Mouse (Mus musculus) frontal cortex, postnatal 14 days (tissue): Measurements from ENCODE around the gene Lyz2.
"Not testable (repeated sequence)": the region's sequence is repeated elsewhere in the genome, so short reads cannot be mapped to it uniquely, and the experiment has no call there.

ENCODE experiments used
- DNase-seq, 2 experiments: peaks; one replicate each; pipeline ENCODE4 v3.0.0; 2022; ENCODE audit warnings: low spot score in 2 of 2

Gene Lyz2

DNA sequence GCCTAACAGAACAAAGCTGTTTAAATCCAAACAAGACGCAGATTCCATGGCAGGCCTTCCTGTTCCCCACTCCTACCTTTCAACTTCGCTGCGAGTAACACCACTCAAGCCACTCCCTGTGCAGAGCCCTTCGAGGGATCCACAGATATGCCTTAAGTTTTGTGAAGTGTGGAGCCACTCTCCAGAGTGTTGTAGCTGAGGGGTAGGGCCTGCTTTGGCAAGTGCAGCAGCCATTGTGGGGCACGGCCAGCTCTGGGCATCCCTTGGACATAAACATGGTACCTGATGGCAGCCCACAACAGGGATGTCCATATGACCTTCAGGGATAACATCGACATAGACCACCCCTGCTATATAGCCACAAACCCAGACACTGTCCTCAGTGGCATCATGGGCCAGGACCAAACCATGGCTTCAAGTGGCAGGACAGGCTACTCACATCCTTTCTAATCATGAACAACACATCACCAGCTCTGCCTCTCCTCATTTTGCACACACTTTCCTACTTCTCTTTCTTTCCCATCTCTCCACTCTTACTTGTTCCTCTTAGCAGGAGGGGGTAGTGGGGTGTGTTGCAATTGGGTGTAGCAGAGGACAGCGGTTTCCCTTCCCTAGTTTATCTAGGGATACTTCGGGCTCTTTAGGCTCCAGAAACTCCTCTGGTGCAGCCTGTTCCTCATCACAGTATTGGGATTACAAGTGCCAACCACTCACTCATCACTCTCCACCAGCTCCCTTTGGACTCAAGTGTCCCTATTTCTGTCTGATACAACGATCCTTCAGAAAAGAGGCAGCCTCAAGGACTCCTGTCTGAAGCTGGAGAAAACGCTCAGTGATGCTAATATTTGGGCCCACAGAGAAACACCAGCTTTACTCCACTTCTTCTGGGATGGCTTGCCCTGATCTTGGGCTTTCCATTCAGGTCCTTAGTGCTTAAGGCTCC lies 2.7 kb upstream of the Lyz2 start:
- DNase-seq = no peak

DNA sequence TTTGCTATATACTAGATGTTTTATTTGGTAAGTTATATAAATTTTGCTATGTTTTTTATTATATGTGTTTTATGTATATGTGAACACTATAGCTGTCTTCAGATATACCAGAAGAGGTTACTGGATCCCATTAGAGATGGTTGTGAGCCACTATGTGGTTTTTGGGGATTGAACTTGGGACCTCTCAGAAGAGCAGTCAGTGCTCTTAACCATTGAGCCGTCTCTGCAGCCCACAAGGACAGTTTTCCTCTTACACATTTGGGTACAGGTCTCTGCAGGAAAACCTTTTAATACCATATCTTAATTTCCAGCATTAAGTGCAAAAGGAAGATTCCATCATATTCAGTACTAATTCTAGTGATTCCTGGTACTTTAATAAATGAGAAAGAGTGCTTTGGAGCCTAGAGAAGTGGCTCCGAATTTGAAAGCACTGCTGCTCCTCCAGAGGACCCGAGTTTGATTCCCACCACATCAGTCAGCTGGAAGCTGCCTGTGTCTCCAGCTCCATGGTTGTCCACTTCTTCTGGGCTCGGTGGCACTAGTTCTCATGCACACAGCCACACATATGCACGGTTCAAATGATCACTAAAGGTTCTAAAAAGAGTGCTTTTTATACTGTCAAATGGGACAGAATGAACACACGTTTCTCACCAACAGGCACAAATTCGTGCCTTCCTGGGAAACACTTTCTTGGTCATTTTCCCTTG lies 1.9 kb upstream of the Lyz2 start:
- no peak for DNase-seq

DNA sequence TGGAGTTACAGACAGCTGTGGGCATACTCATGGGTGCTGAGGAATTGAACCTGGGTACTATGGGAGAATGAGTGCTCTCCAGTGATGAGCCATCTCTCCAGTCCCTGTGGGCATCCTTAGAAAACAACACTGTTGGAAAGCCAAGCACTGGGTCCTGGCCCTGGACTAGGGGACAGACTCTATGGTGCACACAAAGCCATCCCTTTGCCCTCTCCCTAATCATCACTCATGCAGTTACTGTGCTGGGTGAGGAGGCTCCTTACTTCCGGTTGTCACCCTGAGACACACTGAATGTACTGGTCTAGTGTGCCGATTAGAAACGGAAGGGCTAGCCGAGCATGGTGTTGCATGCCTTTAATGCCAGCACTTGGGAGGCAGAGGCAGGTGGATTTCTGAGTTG lies 1.1 kb upstream of the Lyz2 start:
- not testable (repeated sequence) for DNase-seq

DNA sequence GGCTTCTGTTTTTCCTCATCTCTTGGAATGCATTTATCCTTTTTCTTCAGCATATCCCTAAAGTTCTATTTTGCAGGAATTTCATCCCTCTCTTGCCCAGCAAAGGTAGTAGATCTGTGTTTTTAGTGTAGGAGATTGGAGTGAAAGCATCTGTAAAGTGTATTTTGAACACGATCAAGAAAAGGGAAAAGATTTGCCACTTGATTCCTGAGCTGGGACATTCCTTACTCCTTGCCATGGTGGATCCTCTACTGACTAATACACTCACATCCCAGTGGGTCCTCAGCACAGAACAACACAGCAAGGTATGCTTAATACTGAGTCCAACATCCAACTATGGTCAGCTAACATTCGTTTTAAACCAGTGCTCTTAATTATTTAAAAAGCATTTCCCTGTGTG lies 430 bp upstream of the Lyz2 start:
- no peak for DNase-seq

DNA sequence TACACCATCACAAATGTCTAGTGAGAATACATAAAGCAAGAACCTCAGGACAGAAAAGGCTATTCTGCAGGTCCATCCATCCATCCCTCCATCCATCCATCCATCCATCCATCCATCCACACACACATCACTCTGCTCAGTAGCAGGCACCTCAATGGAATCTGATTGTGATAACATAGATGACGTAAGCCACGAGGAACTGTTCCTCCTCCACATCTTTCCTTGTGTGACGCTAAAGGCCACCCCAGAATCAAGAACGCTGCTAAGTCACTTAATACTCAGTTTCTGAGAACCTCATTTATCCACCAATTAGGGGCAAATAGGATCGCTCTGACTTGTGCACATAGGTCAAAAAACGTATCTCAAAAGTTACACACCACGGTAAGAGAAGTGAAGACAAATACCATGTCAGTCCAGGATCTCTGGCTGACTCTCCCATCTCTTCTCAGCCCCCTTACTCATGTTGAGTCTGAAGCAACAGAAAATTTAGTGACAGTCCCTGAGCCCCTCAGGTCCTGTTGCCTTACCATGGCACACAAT lies 670 bp downstream of the Lyz2 start:
- no peak for DNase-seq

DNA sequence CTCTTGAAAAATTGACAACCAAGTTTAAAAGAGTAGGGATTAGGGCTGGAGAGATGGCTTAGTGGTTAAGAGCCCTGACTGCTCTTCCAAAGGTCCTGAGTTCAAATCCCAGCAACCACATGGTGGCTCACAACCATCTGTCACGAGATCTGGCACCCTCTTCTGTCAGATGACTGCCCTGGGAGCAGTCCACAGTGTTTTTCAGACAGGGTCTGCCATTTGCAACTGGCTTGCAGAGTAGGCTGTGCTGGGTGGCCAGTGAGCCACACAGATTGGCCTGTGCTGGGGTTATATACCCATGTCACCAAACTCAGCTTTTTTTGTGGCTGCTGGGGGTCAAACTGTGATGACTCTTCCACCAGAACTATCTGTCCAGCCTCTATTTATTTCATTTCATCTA lies 2.1 kb downstream of the Lyz2 start:
- no peak for DNase-seq

DNA sequence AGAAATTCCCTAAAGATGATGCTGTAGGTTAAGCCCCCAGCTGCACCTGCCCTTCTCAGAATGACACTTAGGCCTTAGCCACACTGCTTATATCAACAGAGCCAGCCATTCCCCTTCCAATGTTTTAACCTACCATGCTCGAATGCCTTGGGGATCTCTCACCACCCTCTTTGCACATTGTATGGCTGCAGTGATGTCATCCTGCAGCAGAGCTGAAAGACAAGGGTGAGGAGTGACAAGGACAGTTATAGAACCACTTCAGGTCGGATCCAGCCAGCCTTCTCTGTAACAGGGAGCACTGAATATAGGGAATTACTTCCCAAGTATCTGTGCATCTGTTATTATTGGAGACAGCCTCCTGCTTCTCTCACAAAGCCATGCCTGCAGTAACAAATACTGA lies 3.6 kb downstream of the Lyz2 start:
- not testable (repeated sequence) for DNase-seq

DNA sequence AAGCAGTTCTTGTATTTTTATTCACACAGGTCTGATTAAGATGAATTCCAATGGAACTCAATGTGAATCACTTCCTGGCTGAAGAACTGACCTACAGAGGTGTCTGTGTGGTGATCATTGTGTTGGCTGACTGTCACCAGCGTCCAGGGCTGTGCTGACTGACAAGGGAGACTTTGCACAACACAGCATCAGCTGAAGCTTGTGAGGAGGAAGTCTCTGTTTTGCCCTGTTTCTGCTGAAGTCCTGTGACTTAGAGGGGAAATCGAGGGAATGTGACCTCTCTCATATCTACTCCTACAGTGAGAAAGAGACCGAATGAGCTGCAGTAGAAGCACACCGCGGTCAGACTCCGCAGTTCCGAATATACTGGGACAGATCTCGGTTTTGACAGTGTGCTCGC lies 4.3 kb downstream of the Lyz2 start:
- not testable (repeated sequence) for DNase-seq

DNA sequence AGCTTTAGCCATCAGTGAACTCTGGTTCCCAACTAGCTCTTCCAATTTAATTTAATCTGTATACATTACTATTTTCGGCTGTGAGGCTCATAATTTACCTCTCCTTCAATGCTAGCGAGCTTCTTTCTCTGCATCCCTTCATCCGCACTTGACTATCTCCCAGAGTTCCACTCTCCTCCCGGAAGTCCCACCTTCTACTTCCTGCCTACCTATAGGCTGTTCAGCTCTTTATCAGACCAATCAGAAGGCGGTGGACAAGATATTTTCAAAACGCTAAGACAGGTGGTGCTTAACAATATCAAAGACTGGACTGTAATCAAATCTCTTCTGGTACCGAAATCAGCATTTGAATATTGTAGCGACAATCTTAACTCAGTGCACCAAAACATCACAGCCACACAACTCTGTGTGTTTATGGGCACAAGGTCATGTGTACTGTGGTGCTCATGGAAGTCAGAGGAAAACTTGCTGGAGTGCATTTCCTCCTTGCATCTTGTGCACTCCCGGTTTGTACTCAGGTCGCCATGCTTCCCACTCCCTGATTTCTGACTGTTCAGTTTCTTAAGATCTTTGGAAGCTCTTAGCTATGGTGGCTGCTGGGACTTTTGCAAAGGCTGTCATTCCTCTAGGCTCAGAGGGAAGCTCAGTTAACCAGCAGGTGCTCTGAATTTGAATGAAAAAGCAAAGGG lies 6.3 kb downstream of the Lyz2 start:
- DNase-seq = no peak

DNA sequence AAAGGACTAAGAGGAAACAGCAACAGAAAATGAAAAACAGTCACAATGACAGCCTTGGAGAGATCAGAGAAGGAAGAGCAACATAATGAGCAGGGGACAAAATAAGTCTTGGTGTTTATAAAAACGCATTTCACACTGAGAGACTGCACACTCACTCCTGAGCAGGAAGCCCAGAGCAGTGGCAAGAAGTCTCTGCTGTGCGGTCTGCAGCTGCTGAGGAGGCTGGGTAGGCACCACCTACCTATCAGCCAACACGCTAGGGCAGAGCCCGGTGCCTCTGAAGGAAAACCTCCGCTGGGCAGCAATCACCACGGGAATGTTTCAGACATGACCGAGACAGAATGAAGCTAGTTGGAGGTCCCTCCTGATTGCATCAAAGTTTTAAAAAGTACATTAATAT lies 7.5 kb downstream of the Lyz2 start:
- not testable (repeated sequence) for DNase-seq

DNA sequence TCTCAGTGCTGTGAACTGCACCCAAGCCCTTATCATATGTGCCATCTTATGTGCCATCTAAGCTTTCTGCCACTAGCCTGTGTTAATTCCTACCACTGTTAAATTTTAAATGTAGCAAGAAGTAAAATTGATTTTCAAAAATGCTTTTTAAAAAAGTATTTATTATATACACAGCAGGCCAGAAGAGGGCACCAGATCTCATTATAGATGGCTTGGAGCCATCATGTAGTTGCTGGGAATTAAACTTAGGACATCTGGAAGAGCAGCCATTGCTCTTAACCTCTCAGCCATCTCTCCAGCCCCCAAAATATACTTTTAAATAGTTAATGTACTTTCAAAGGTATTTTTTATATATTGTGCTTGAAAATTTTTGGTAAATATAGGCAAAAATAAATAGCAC lies 10.1 kb downstream of the Lyz2 start:
- no peak for DNase-seq

DNA sequence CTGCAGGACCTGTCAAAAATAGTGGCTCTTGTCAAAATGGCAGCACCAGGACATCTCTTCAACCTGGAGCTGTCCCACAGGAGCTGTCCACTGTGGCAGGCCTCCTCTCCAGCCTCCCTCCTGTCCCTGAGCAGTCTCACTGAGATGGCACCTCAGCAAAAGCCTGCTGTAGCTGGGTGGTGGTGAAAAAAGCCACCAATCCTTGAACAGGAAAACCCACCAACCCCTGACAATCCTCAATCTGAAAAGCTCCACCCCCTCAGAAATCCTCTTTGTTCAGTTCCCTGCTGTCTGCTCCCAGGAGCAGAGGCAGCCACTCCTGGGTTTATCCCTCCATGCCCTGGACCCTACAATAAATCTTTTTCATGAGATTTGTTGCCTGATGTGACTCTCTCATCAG lies 22.3 kb downstream of the Lyz2 start:
- no peak for DNase-seq

DNA sequence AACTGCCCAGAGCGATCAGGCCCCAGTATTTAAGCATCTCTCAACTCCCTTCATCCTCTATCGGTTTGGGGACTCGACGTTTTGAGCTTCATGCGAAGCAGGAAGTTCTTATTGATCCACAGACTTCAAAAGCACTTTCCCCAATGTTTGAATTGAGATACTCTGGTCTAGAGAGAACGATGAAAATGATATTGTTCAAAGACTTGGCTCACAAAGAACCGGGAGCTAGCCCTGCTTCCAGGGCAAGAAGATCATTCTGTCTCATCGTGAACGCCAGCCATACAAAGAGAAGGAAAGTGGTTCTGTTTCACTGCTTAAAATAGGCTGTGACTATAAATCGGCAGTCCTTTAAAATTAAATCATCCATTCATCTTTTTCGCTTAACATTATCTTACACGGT lies 43.5 kb downstream of the Lyz2 start, which contains the start of gene 9530003J23Rik:
Gene 9530003J23Rik, minus strand, starts transcription at position 101 of the 400 bp plus-strand sequence.
- DNase-seq = no peak

DNA sequence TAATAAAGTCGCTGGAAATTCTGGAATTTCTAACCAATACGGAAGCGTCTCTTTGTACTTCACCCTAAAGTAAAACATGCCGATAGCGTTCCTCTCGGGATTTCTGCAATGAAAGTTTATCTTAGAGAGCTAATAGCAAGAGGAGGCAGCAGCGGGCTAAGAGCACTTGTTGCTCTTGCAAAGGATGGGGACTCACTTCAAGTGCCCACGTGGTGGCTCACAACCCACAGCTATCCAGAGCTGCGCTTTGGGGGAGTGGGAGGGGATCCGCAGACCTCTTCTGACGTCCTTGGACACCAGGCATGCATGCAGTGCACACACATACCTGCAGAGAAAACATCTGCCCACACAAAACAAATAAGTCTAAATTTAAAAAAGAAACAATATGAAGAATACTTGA lies 46.3 kb downstream of the Lyz2 start:
- DNase-seq = no peak

DNA sequence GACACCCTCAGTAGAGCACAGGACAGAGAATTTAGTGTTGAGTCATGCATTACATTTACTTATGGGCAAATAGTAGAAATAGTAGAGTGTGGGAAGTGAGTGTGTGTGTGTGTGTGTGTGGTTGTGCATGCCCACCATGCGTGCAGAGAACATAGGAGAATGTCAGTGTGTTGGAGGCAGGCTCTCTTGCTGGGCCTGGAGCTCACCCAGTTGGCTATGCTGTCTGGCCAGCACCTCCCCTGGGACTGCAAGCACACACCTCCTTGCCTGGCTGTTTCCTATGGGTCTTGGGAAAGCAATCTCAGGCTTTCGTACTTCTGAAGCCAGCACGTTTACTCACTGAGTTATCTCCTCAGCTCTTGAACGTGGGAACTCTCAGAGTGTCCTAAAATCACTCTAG lies 47.3 kb downstream of the Lyz2 start:
- DNase-seq = no peak

DNA sequence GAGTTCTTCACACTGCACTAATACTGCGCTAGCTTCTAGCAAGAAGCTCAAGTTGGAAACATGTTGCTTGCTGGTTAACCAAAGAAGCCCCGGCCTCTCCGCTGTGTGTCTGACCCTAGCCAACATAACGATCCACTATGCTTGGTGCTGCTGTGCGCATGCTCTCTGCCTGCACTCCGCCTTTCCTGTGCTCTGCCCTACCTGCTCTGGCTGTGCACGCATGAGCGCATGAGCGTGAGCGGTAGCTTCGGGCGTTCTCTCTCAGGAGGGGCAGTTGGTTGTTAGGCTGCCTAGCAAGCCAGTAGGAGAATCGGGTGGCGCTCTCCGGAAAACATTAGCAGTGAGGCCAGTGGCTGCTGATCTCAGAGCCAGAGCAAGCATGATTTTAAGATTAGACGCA lies 52.3 kb downstream of the Lyz2 start:
- DNase-seq = no peak
